ENCODE assay signal across 28 mouse cellular contexts in the genomic region with DNA sequence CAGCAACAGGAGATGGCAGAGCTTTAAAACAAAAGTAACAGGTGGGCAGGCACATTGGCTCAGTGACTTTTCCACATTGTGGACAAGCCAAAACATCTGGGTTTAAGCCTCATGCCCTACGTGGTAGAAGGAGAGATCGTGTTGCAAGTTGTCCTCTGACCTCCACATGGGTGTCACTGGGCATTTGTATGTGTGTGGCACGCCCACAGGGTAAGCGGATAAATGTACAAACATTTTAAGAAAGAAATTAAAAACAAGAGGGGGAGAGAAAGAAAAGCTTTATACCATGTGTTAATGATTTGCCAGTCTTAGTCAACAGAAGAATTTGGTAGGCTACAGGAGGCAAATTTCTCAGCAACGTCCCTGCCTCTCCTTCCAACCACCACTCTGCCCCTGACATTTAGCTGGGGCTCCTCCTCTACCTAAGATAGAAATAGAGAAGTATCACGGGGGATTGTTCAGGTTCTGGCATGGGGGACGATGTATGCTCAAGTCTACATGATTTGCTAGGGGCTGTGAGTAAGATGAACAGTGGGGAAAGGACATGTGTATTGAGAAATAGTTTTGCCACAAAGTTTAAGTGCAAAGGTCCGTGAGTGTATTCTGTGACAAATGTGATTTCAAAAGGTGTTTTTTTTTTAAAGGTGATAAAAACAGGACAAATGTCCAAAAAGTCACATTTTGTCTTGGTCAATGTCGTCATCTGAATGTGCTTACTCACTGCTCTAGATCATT. TPM values are rescaled to one million over a fixed set of nuclear protein-coding genes. Genes with fewer than 3 reads are reported as not detected.
DNase-seq lines count a peak whose midpoint lies in the region; ATAC-seq lines count a peak whose summit lies in the region.
"Had no signal": no experiment of that assay in that cellular context is flagged by ENCODE, and none has a peak within 500 bp of the region (broad histone marks: within the 10 kb centered on the region; RNA-seq: fewer than 3 reads in every experiment).

No protein-coding gene starts in this region.

- no peak overlapping the region for H3K27ac ChIP-seq in kidney, embryonic 16.5 days (ENCODE audit: low read length)
- H3K27ac ChIP-seq in liver, embryonic 16.5 days (ENCODE audit: low read length) = peak overlapping the region; percentile 65
- H3K27ac ChIP-seq: forebrain, embryonic 15.5 days; heart, adult 2 months; hindbrain, embryonic 13.5 days; kidney, postnatal 0 days; limb, embryonic 13.5 days; midbrain, embryonic 13.5 days; neural tube, embryonic 12.5 days had no signal

- no peak overlapping the region for H3K4me2 ChIP-seq in kidney, embryonic 16.5 days (replicated peaks; ENCODE audit: low read depth, low read length)
- no peak overlapping the region for H3K4me2 ChIP-seq in liver, embryonic 16.5 days (ENCODE audit: low read depth, low read length)
- H3K4me2 ChIP-seq: forebrain, embryonic 15.5 days; hindbrain, embryonic 13.5 days; limb, embryonic 13.5 days; midbrain, embryonic 13.5 days; neural tube, embryonic 12.5 days had no signal

- H3K9ac ChIP-seq in kidney, embryonic 16.5 days (replicated peaks; ENCODE audit: low read length) = no peak overlapping the region
- H3K9ac ChIP-seq in liver, embryonic 16.5 days (ENCODE audit: low read depth, low read length) = no peak overlapping the region
- H3K9ac ChIP-seq: forebrain, embryonic 15.5 days; hindbrain, embryonic 13.5 days; limb, embryonic 13.5 days; midbrain, embryonic 13.5 days; neural tube, embryonic 12.5 days had no signal

- no peaks in the 10 kb centered on the region for H3K9me3 ChIP-seq in kidney, embryonic 16.5 days (ENCODE audit: low read length)
- H3K9me3 ChIP-seq in liver, embryonic 16.5 days (replicated peaks; ENCODE audit: control insufficient read depth, low read length) = no peaks in the 10 kb centered on the region
- H3K9me3 ChIP-seq: forebrain, embryonic 15.5 days; hindbrain, embryonic 13.5 days; limb, embryonic 13.5 days; midbrain, embryonic 13.5 days; neural tube, embryonic 12.5 days had no signal

- H3K4me3 ChIP-seq in kidney, embryonic 16.5 days (ENCODE audit: low read length) = no peak overlapping the region
- H3K4me3 ChIP-seq in liver, embryonic 16.5 days (ENCODE audit: low read depth, low read length) = no peak overlapping the region
- H3K4me3 ChIP-seq: forebrain, embryonic 15.5 days; heart, adult 2 months; hindbrain, embryonic 13.5 days; limb, embryonic 13.5 days; midbrain, embryonic 13.5 days; neural tube, embryonic 12.5 days had no signal

- no peaks in the 10 kb centered on the region for H3K27me3 ChIP-seq in kidney, embryonic 16.5 days (ENCODE audit: insufficient read depth, low read length)
- H3K27me3 ChIP-seq in liver, embryonic 16.5 days (ENCODE audit: control insufficient read depth, insufficient read depth, low read depth, low read length) = no peaks in the 10 kb centered on the region
- H3K27me3 ChIP-seq: forebrain, embryonic 15.5 days; hindbrain, embryonic 13.5 days; limb, embryonic 13.5 days; midbrain, embryonic 13.5 days; neural tube, embryonic 12.5 days had no signal

- H3K4me1 ChIP-seq in kidney, embryonic 16.5 days (ENCODE audit: insufficient read depth, low read length) = no peaks in the 10 kb centered on the region
- no peaks in the 10 kb centered on the region for H3K4me1 ChIP-seq in liver, embryonic 16.5 days (ENCODE audit: control insufficient read depth, low read depth, low read length)
- H3K4me1 ChIP-seq: forebrain, embryonic 15.5 days; hindbrain, embryonic 13.5 days; limb, embryonic 13.5 days; midbrain, embryonic 13.5 days; neural tube, embryonic 12.5 days had no signal

- DNase-seq in kidney, adult 18-20 months = peak; percentile 44
- no peak for DNase-seq in liver
- DNase-seq in kidney, postnatal 14 days = peak; percentile 33
- no peak for DNase-seq in gastrocnemius, adult 8-10 months (ENCODE audit: low spot score in 2 of 2)
- DNase-seq in frontal cortex, postnatal 36 days (ENCODE audit: low spot score in 2 of 2) = no peak
- DNase-seq: adrenal gland, postnatal 14 days; cerebellum, adult 9-10 months; gastrocnemius, postnatal 25 days; heart, adult 2 months; lung, adult 2 months; lung, postnatal 14 days; thymus, postnatal 14 days had no signal

- WGBS in kidney, embryonic 16.5 days = 67% methylated on average over 9 of the region's 9 CpGs
- 46% methylated on average over 9 of the region's 9 CpGs for WGBS in liver, embryonic 16.5 days (ENCODE audit: insufficient replicate concordance)

- no peak for ATAC-seq in kidney, embryonic 16.5 days (ENCODE audit: low FRiP score, low TSS enrichment)
- ATAC-seq in liver, embryonic 16.5 days (ENCODE audit: low read depth) = peak; percentile 90
- ATAC-seq: forebrain, embryonic 15.5 days; midbrain, embryonic 13.5 days had no signal

- H3K36me3 ChIP-seq in kidney, embryonic 16.5 days (ENCODE audit: insufficient read depth, low read length) = no peaks in the 10 kb centered on the region
- no peaks in the 10 kb centered on the region for H3K36me3 ChIP-seq in liver, embryonic 16.5 days (ENCODE audit: control insufficient read depth, insufficient read depth)
- H3K36me3 ChIP-seq: forebrain, embryonic 15.5 days; hindbrain, embryonic 13.5 days; limb, embryonic 13.5 days; midbrain, embryonic 13.5 days; neural tube, embryonic 12.5 days had no signal

RNA-seq across cellular contexts. Expression of gene Gm33543, which starts 6.0 kb away (rescaled TPM):
- polyA plus RNA-seq in kidney, embryonic 16.5 days (2015; fragmentation: Nextera tagmentation; extraction: Ambion mirVana) = 0.19 and 0.28 TPM in 2 replicates
- 0.28 and 0.35 TPM in 2 replicates for polyA plus RNA-seq in liver, embryonic 16.5 days (2015; fragmentation: Nextera tagmentation; extraction: Ambion mirVana)
- total RNA-seq in gastrocnemius, adult 8-10 months (2022) = 1 to 10 TPM in 2 of 4 experiments, under 1 TPM in 2; 0.32 to 2.0 (median 1.4) TPM
- total RNA-seq: left cerebral cortex, postnatal 25 days; megakaryocyte progenitor cell, adult 5-6 weeks; monocyte, adult 5-6 weeks had no signal
- polyA plus RNA-seq: brain, embryonic 14.5 days; C2C12; forebrain, embryonic 15.5 days; heart, embryonic 14.5 days; hindbrain, embryonic 13.5 days; limb, embryonic 13.5 days; midbrain, embryonic 13.5 days; neural tube, embryonic 12.5 days; spleen, adult 2 months; stomach, embryonic 14.5 days had no signal

Comparison
In these comparisons a context has a peak if more than half of its experiments do, and no peak if none do; other contexts are left out.
1. DNase-seq: peak in kidney, adult 18-20 months (single experiment) and kidney, postnatal 14 days (single experiment); none in liver (single experiment), gastrocnemius, adult 8-10 months (0 of 2) and frontal cortex, postnatal 36 days (0 of 2).